Mouse (Mus musculus): Measurements from ENCODE around the gene Il4ra. TPM values are rescaled to one million over a fixed set of nuclear protein-coding genes. Genes with fewer than 3 reads are reported as not detected.

The Il4ra gene
- 22.7 TPM for polyA plus RNA-seq (2012; fragmentation: generic; extraction: Trizol)
- long read RNA-seq, experiment 1, full-length matches to known transcripts: 6 of 16 reads
- long read RNA-seq, experiment 1, partial matches to known transcripts: 1 of 16 reads
- long read RNA-seq, experiment 1, other reads (novel, unspliced or antisense): 9 of 16 reads
- long read RNA-seq, experiment 2, full-length matches to known transcripts: 491 of 523 reads
- long read RNA-seq, experiment 2, partial matches to known transcripts: 12 of 523 reads
- long read RNA-seq, experiment 2, other reads (novel, unspliced or antisense): 20 of 523 reads

GRCm38 (mm10) chr7:125551766-125552709 lies at the start of gene Il4ra:
Gene Il4ra, plus strand, starts transcription at chr7:125552120.
- no peaks in the 10 kb centered on the region for H3K27me3 ChIP-seq (ENCODE audit: control insufficient read depth, insufficient read depth, insufficient read length)
- H3K4me3 ChIP-seq (ENCODE audit: insufficient read depth, poor library complexity, severe bottlenecking): peak within 1 kb of the TSS; percentile 60
- peaks cover 35% of the 10 kb centered on the region for H3K79me3 ChIP-seq (ENCODE audit: low read depth)
- peaks cover 50% of the 10 kb centered on the region for H3K79me2 ChIP-seq (ENCODE audit: control insufficient read depth, insufficient read depth)
- peak within 1 kb of the TSS; percentile 67 for H3ac ChIP-seq (ENCODE audit: control insufficient read depth, insufficient read length, low read depth)
- H3K36me3 ChIP-seq (ENCODE audit: control insufficient read depth, insufficient read depth): peaks cover 8% of the 10 kb centered on the region
- no peak for TF ChIP-seq CEBPB (IDR thresholded peaks at IDR 0.05; ENCODE audit: low read depth)
- TF ChIP-seq MYOD1 (IDR thresholded peaks at IDR 0.05; ENCODE audit: control insufficient read depth, insufficient read length, low read depth): peak; percentile 41
- TF ChIP-seq CTCF (IDR thresholded peaks at IDR 0.05; ENCODE audit: control insufficient read depth, insufficient read depth, insufficient read length): no peak
- peak; percentile 19 for TF ChIP-seq MAX (IDR thresholded peaks at IDR 0.05)
- TF ChIP-seq USF1 (IDR thresholded peaks at IDR 0.05; ENCODE audit: low read depth): no peak
- TF ChIP-seq MYOG (IDR thresholded peaks at IDR 0.05; ENCODE audit: control insufficient read depth, extremely low read depth, insufficient read length): no peak
- TF ChIP-seq FOSL1 (IDR thresholded peaks at IDR 0.05; ENCODE audit: insufficient read depth, low read length, poor library complexity, severe bottlenecking): no peak

- Histone ChIP-seq H3K4me3 (ENCODE audit: insufficient read depth, poor library complexity, severe bottlenecking) (no peak overlapping the region), H3K27me3 (ENCODE audit: control insufficient read depth, insufficient read depth, insufficient read length) (no peaks in the 10 kb centered on the region), H3K79me3 (ENCODE audit: low read depth) (no peaks in the 10 kb centered on the region), H3K79me2 (ENCODE audit: control insufficient read depth, insufficient read depth) (no peaks in the 10 kb centered on the region), H3K36me3 (ENCODE audit: control insufficient read depth, insufficient read depth) (no peaks in the 10 kb centered on the region), H3ac (ENCODE audit: control insufficient read depth, insufficient read length, low read depth) (no peak overlapping the region)
- no peak for TF ChIP-seq CTCF (IDR thresholded peaks at IDR 0.05; ENCODE audit: control insufficient read depth, insufficient read depth, insufficient read length)
- TF ChIP-seq CEBPB (IDR thresholded peaks at IDR 0.05; ENCODE audit: low read depth): no peak
- TF ChIP-seq FOSL1 (IDR thresholded peaks at IDR 0.05; ENCODE audit: insufficient read depth, low read length, poor library complexity, severe bottlenecking): no peak
- no peak for TF ChIP-seq MYOD1 (IDR thresholded peaks at IDR 0.05; ENCODE audit: control insufficient read depth, insufficient read length, low read depth)
- TF ChIP-seq USF1 (IDR thresholded peaks at IDR 0.05; ENCODE audit: low read depth): no peak
- TF ChIP-seq MYOG (IDR thresholded peaks at IDR 0.05; ENCODE audit: control insufficient read depth, extremely low read depth, insufficient read length): no peak
- no peak for TF ChIP-seq MAX (IDR thresholded peaks at IDR 0.05)
Observed at GRCm38 (mm10) chr7:125503374-125504092, 48.4 kb upstream of the Il4ra start.

- no peak for TF ChIP-seq MYOG (IDR thresholded peaks at IDR 0.05; ENCODE audit: control insufficient read depth, extremely low read depth, insufficient read length)
- no peak for TF ChIP-seq CEBPB (IDR thresholded peaks at IDR 0.05; ENCODE audit: low read depth)
- no peak for TF ChIP-seq MYOD1 (IDR thresholded peaks at IDR 0.05; ENCODE audit: control insufficient read depth, insufficient read length, low read depth)
- no peak for TF ChIP-seq FOSL1 (IDR thresholded peaks at IDR 0.05; ENCODE audit: insufficient read depth, low read length, poor library complexity, severe bottlenecking)
- H3ac ChIP-seq (ENCODE audit: control insufficient read depth, insufficient read length, low read depth): no peak overlapping the region
- H3K4me3 ChIP-seq (ENCODE audit: insufficient read depth, poor library complexity, severe bottlenecking): no peak overlapping the region
- H3K27me3 ChIP-seq (ENCODE audit: control insufficient read depth, insufficient read depth, insufficient read length): no peaks in the 10 kb centered on the region
- H3K79me2 ChIP-seq (ENCODE audit: control insufficient read depth, insufficient read depth): no peaks in the 10 kb centered on the region
- H3K36me3 ChIP-seq (ENCODE audit: control insufficient read depth, insufficient read depth): no peaks in the 10 kb centered on the region
- no peaks in the 10 kb centered on the region for H3K79me3 ChIP-seq (ENCODE audit: low read depth)
Observed at GRCm38 (mm10) chr7:125504618-125505017, 47.3 kb upstream of the Il4ra start.

- Histone ChIP-seq H3K36me3 (ENCODE audit: control insufficient read depth, insufficient read depth) (no peaks in the 10 kb centered on the region), H3K79me2 (ENCODE audit: control insufficient read depth, insufficient read depth) (no peaks in the 10 kb centered on the region), H3K4me3 (ENCODE audit: insufficient read depth, poor library complexity, severe bottlenecking) (no peak overlapping the region), H3K27me3 (ENCODE audit: control insufficient read depth, insufficient read depth, insufficient read length) (no peaks in the 10 kb centered on the region), H3K79me3 (ENCODE audit: low read depth) (no peaks in the 10 kb centered on the region), H3ac (ENCODE audit: control insufficient read depth, insufficient read length, low read depth) (no peak overlapping the region)
- TF ChIP-seq MYOG (IDR thresholded peaks at IDR 0.05; ENCODE audit: control insufficient read depth, extremely low read depth, insufficient read length) (no peak), MAX (IDR thresholded peaks at IDR 0.05) (no peak), USF1 (IDR thresholded peaks at IDR 0.05; ENCODE audit: low read depth) (no peak), CTCF (IDR thresholded peaks at IDR 0.05; ENCODE audit: control insufficient read depth, insufficient read depth, insufficient read length) (no peak)
Observed at GRCm38 (mm10) chr7:125505568-125505967, 46.4 kb upstream of the Il4ra start.

GRCm38 (mm10) chr7:125507279-125507678 lies 44.6 kb upstream of the Il4ra start:
- H3K4me3 ChIP-seq (ENCODE audit: insufficient read depth, poor library complexity, severe bottlenecking): no peak overlapping the region
- no peaks in the 10 kb centered on the region for H3K27me3 ChIP-seq (ENCODE audit: control insufficient read depth, insufficient read depth, insufficient read length)

More at GRCm38 (mm10) chr7:125507279-125507678, 44.6 kb upstream of the Il4ra start:
- TF ChIP-seq MYOD1 (IDR thresholded peaks at IDR 0.05; ENCODE audit: control insufficient read depth, insufficient read length, low read depth) (no peak), MAX (IDR thresholded peaks at IDR 0.05) (no peak), FOSL1 (IDR thresholded peaks at IDR 0.05; ENCODE audit: insufficient read depth, low read length, poor library complexity, severe bottlenecking) (no peak), CEBPB (IDR thresholded peaks at IDR 0.05; ENCODE audit: low read depth) (no peak), USF1 (IDR thresholded peaks at IDR 0.05; ENCODE audit: low read depth) (no peak), MYOG (IDR thresholded peaks at IDR 0.05; ENCODE audit: control insufficient read depth, extremely low read depth, insufficient read length) (no peak), CTCF (IDR thresholded peaks at IDR 0.05; ENCODE audit: control insufficient read depth, insufficient read depth, insufficient read length) (no peak)
- no peaks in the 10 kb centered on the region for H3K79me2 ChIP-seq (ENCODE audit: control insufficient read depth, insufficient read depth)
- H3K79me3 ChIP-seq (ENCODE audit: low read depth): no peaks in the 10 kb centered on the region
- no peaks in the 10 kb centered on the region for H3K36me3 ChIP-seq (ENCODE audit: control insufficient read depth, insufficient read depth)
- H3ac ChIP-seq (ENCODE audit: control insufficient read depth, insufficient read length, low read depth): no peak overlapping the region
